Mouse (Mus musculus): ENCODE measurements around the gene Tnfrsf19. TPM values are rescaled to one million over a fixed set of nuclear protein-coding genes. Genes with fewer than 3 reads are reported as not detected.

Tnfrsf19 gene
- total RNA-seq, 2 experiments from 2014 or later, result 2.2 to 3.2 TPM

DNA sequence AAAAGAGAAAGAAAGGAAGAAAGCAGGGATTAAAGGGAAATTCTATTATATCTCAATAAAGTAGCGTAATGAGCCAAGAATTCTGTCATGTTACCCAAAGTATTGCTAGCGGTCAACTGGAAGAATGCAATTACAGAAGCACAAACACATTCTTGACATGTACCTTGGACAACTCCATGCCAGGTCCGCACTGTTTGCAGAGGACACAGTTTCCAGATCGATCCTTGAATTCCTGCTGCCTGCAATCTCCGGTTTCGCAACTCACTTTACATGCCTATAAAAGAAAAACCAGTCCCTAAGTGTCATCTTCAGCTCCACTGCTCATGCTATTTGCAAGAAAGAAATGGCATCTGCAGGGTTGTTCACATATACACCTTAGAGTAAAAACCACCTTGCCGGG is 22.3 kb downstream of the Tnfrsf19 start:
- intact Hi-C loops (cut with DNase I), result no loop called here
- DNase-seq, result no peak

- no peak for DNase-seq
Measured at GRCm38 (mm10) chr14:61022383-61022782, 23.9 kb downstream of the Tnfrsf19 start.

DNA sequence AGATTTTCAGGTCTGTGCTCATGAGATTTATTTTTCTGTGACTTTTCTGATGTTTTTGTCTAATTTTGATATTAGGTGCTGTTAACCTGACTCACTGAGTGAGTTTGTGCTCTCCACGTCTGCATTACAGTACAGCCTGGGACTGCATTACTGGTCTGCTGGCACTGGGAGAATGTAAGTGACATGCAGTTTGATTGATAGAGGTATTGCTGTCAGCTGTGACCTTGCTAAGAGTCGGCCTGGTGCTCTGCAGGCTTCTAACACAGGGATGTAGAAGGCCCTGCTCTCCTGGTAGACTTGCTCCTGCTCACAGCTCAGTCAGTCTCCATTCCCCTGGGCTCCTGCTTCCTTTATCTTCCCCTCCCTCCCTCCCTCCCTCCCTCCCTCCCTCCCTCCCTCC is 25.3 kb downstream of the Tnfrsf19 start:
- intact Hi-C loops (cut with DNase I), result no loop called here
- DNase-seq, result no peak

More at GRCm38 (mm10) chr14:61022383-61022782, 23.9 kb downstream of the Tnfrsf19 start:
- intact Hi-C loops (cut with DNase I), result no loop called here

GRCm38 (mm10) chr14:61019880-61020279 is 26.4 kb downstream of the Tnfrsf19 start:
- intact Hi-C loops (cut with DNase I), result no loop called here
- no peak for DNase-seq

GRCm38 (mm10) chr14:61014544-61014943 is 31.7 kb downstream of the Tnfrsf19 start:
- intact Hi-C loops (cut with DNase I), result no loop called here
- no peak for DNase-seq

DNA sequence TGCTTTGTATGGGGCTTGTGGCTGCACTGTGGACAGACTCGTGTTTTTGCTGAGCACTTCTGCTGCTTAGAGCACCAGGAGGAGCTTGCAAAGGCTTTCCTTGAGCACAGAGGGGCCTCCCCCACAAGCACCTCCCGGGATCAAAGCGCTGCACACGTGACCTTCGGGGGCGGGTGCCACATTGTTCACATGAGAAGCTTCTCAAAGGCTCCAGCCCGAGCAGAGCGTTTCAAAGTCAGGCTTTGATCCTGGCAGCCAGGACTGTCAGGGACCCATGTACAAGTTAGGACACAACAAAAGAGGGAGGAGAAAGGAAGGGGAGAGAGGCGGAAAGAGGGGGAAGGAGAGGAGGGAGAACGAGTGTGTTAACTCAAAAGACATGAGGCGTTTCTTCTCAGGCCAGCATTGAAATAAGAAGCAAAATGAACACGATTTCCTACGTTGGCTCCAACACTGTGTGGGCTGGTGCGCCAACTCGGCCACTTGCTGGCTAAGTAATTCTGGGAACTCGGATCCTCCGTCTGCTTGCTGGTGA is 33.8 kb downstream of the Tnfrsf19 start:
- peak; percentile 40 to 61 for DNase-seq
- intact Hi-C loops (cut with DNase I), result no loop called here

GRCm38 (mm10) chr14:61011621-61012174 is 34.6 kb downstream of the Tnfrsf19 start:
- intact Hi-C loops (cut with DNase I), result no loop called here
- no peak for DNase-seq

- DNase-seq, result no peak
- intact Hi-C loops (cut with DNase I), result no loop called here
Measured at GRCm38 (mm10) chr14:61005127-61005837, 41.0 kb downstream of the Tnfrsf19 start.

DNA sequence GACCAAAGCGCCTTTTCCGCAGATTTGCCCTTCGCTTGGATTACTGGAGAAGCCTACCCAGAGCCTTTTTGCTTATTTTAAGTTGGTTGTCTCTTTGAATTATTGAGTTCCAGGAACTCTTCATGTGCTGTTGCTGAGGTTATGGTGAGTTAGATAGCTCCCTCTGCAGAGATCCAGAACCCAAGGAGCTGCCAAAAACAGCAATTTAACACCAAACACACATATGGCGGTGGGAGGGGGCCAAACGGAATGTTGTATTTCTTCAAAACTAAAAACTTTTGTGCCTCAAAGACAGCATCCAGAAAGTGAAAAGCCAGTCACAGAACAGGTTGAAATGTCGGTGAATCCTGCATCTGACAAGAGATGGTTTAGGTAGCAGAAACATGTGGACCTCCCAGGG is 42.6 kb downstream of the Tnfrsf19 start:
- intact Hi-C loops (cut with DNase I), result loop anchor here (2.0 kb wide), 1 partner anchor 47 kb away; no protein-coding TSS in a partner anchor

DNA sequence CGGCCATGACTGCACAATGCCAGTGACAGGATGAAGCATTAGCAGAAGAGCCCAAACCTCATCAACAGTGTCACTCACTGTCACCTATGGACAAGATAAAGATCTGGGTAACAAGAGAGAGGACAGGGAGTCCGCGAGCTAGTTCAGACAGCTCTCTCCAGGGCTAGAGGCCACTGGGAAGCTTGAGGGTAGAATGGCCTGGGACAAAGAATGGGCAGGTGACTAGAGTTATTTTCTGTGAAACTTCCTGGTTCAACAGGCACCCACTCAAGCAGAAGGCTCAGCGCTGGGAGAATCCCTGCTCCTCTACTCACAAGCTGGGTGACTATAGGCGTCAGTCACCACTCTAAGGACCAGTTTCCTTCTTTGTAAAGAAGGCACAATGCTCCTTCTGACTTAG is 46.2 kb downstream of the Tnfrsf19 start:
- DNase-seq, result no peak
- intact Hi-C loops (cut with DNase I), result no loop called here

More for the DNA sequence above, 42.6 kb downstream of the Tnfrsf19 start:
- no peak for DNase-seq

DNA sequence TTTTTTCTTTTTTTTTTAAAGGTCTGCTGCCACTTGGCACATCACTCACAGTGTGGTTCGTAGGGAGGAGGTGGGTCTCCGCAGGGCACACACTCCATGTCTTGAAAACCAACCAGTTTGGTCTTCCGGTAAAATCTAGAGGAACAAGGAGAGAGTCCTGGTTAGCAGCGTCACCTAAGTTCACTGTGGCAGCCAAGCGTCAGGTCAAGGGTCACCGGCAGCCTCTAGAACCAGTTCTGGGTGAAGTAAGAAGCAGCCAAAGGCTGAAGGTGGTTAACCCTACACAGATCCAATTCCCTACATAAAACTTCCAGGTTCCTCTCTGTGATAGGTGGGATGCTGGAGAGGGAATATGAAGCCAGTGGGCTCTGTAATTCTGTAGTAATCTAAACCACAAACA is 49.7 kb downstream of the Tnfrsf19 start:
- intact Hi-C loops (cut with DNase I), result no loop called here
- DNase-seq, result no peak

- intact Hi-C loops (cut with DNase I), result no loop called here
- no peak for DNase-seq
Measured at GRCm38 (mm10) chr14:60993506-60993905, 52.8 kb downstream of the Tnfrsf19 start.

DNA sequence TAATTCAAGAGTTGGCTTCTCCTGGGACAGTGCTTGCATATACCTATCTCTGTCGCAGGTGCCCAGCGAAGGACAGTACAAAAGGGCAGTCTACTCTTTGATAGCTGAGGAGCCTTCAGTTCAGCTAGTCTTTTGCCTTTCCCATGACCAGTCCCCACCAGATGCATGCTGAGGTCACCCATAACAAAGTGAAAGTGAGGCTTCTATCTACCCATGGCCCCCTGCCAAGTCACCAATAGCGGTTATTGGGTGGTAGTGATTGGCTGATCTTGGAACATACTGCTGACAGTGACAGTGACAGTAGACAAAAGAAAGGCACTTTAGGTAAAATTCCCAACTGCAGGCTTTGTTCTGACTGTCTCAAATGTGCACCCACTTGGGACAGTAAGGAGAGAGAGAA is 53.2 kb downstream of the Tnfrsf19 start:
- DNase-seq, result peak in 1 of 2 experiments; percentile 23
- intact Hi-C loops (cut with DNase I), result no loop called here

DNA sequence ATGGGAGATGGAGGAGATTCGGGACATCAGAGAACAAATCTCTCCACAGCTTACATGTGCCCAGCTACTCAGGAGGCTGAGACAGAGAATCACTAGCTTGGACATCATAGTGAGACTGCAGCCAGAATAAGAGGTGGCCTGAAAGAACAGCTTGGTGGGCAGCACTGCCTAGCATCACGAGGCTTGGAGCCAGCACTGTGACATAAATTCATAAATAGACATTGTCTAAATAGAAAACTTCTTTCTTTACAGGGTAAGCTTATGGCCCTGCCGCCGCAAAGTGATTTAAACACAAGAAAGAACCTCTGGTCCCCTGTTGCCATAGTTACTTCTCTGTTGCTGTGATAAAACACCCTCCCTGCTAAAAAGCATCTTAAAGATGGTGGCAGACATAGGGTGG is 54.1 kb downstream of the Tnfrsf19 start:
- DNase-seq, result no peak
- intact Hi-C loops (cut with DNase I), result no loop called here

DNA sequence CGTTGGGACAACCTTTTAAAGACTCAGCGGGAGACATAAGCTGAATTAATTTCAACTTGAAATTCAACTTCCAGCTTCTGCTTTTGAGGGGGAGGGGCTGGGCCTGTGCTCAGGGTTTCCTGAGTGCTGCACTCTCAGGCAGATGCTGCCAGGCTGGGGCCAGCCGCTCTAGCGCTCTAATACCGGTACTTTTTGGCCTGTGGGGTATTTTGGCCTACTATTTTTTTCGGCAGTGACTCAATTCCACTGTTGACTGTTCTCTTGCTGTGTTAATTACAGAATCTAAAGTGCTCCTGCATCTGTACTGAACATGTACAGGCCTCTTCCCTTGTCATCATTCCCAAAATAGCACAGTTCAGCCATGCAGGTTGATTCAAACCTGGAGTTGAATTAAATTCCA is 58.1 kb downstream of the Tnfrsf19 start:
- no peak for DNase-seq
- intact Hi-C loops (cut with DNase I), result no loop called here

GRCm38 (mm10) chr14:60986926-60987325 is 59.4 kb downstream of the Tnfrsf19 start:
- no peak for DNase-seq
- intact Hi-C loops (cut with DNase I), result no loop called here

GRCm38 (mm10) chr14:60985077-60985476 is 61.2 kb downstream of the Tnfrsf19 start:
- intact Hi-C loops (cut with DNase I), result no loop called here
- no peak for DNase-seq

DNA sequence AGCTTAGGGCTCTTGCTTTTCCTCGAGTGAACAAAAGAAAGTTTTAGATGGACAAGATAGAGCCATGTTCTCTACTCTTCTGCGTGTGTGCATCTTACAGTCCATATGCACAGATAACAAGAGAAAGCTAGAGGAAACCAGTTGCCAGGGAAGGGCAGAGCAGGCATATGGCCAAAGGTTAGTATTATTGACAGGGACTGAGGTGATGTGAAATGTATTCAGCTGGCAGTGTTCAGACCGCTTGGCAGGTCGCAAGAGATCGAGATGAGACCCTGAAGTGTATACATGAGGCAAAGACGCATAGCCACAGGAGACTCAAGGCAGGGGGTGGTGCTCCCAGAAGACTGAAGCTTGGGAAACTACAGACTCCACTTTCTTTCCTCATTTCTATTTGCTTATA is 62.0 kb downstream of the Tnfrsf19 start:
- intact Hi-C loops (cut with DNase I), result no loop called here
- DNase-seq, result no peak

GRCm38 (mm10) chr14:60982126-60982525 is 64.2 kb downstream of the Tnfrsf19 start:
- DNase-seq, result no peak
- intact Hi-C loops (cut with DNase I), result no loop called here

DNA sequence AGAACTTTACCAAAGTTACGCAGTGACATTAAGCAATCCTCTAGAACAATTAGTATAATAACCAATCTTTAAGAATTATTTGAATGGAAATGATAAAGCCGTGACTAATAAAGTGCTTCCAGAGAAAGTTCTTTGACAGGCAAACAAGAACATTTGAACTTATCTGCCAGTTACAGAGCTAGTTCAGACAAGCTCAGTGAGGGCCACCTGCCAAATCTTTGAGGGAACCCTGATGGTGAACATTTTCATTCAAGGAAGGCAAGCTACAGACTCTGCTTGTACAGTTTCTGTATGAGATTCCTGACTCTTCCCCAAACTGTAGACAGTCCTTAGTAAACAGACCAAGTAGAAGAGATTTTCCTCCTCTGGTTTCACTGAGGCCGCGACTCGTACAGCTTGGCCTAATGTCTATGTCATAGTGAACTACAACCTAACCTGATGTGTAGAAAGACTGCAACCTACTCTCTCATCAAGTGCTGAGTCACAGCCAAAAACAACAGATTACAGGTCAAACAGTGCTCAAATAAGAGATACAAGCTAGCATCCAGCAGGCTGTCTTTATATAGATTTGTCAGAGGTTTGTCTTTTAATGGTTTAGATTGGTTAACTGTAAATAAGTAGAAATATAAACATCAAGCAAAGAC is 65.9 kb downstream of the Tnfrsf19 start:
- peak; percentile 45 to 64 for DNase-seq
- intact Hi-C loops (cut with DNase I), result no loop called here

- DNase-seq, result no peak
- intact Hi-C loops (cut with DNase I), result no loop called here
Measured at GRCm38 (mm10) chr14:60978129-60978528, 68.2 kb downstream of the Tnfrsf19 start.

- DNase-seq, result no peak
- intact Hi-C loops (cut with DNase I), result no loop called here
Measured at GRCm38 (mm10) chr14:60976231-60976630, 70.1 kb downstream of the Tnfrsf19 start.
